Mouse (Mus musculus) heart, postnatal 36 days (tissue): ENCODE measurements around the gene Smarca4. TPM values are rescaled to one million over a fixed set of nuclear protein-coding genes. Genes with fewer than 3 reads are reported as not detected.
"Not testable (repeated sequence)": the region's sequence is repeated elsewhere in the genome, so short reads cannot be mapped to it uniquely, and the experiment has no call there.

Experiments used
- DNase-seq, 2 experiments: peaks; one replicate each; pipeline ENCODE4 v3.0.0; 2021 to 2022
- intact Hi-C: fragments of 180-260 bp; cut with DNase I; formaldehyde crosslinking; loops from one replicate; pipeline ENCODE4 v1.15.1; 2025
- total RNA-seq, 2 experiments: library from RNA; stranded (reverse); gene quantifications; 2 replicates each; pipeline ENCODE4 v1.2.3; 2021

Smarca4 gene
- total RNA-seq, result 10 to 100 TPM; 48.6 to 51.4 TPM

DNA sequence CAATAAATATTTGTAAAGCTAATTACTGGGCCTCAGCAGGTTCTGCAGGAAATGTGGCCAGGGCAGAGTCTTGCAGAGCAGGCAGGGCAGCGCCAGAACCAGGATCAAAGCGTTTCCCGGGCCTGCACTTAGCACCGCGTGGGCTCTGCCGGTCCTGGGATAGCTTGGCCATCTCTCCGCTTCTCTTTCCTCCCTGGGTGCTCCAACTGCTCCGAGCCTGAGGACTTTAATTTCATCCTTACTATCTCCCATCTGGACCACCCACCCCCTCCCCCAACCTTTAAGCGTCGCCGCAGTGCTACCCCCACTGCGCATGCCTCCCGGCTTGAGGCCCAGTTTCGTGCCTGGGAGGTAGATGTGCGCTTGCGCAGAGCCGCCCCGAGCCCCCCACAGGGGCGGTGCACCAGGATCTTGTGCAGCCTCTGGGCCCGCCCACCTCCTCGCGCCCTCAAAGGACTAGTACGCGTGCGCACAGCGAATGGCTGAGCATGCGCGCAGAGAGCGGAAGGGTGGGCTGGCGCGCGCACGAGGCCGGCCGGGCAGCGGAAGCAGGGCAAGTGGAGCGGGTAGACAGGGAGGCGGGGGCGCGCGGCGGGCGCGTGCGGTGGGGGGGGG, at the start of gene Smarca4:
Gene Smarca4 (plus strand): TSS at position 553 of the 615 bp plus-strand sequence.
- intact Hi-C loops, result no loop called here
- peak; percentile 99 to 100 for DNase-seq

DNA sequence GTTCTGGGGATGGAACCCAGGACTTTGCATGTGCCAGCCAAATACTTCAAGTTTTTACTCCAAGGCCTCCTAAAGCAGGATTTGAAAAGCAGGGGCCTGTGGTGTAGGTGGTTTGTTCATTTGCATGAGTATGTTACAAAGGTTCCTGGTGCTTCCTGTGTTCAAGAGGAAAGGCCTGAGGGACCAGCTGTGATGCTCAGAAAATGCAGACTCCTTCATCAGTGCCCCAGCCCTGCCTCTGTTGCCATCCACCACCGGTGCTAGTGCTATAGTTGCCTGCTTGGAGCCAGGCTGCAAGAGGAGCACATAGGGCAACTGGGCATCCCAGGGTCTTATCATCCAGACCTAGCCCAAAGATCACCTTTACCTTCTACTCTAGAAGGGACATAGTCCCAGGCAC, 49.4 kb upstream of the Smarca4 start:
- intact Hi-C loops, result no loop called here

DNA sequence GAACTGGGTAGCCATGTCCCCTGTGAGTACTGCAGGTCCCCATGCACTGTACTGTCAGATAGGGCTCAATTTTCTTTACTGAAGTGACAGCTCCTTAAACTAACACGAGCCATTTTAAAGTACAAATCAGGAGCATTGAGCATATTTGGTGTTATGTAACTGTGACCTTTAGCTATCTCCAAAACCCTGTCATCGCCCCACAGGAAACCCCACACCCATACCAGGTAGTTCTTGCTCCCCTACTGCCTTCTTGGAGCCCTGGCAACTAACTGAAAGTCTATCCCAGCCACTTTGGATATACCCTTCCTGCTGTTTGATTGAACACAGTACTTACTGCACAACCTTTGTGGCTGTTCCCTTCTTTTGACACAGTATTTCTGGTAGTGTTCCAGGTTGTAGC, 48.9 kb upstream of the Smarca4 start:
- intact Hi-C loops, result no loop called here
- no peak for DNase-seq

More for the DNA sequence above, 49.4 kb upstream of the Smarca4 start:
- no peak for DNase-seq

DNA sequence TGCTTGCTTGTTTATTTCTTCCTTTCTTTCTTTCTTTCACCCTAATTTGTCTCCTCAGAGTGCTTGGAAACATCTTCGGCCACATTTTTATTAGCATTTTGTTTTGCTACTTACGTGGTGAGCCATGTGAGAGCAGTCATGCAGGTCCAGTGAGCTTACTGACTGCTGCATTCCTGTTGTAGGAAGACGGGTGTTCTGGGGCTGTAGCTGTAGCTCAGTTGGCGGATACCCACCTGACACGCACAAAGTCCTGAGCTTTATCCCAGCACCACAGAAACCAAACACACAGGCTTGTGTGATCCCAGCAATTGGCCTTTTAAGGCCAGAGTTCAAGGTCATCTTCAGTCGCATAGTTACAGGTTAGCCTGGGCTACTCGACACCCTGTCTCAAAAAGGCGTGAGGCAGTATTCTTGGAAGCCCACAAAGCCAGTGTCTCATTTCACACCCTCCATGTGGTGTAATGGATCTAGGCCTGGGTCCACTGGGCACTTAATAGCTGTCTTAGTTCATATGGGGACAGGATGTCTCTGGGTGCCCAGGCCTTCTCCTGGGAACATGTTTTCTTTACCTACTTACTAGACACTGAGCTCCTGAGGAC, 47.2 kb upstream of the Smarca4 start:
- DNase-seq, result no peak
- intact Hi-C loops, result no loop called here

DNA sequence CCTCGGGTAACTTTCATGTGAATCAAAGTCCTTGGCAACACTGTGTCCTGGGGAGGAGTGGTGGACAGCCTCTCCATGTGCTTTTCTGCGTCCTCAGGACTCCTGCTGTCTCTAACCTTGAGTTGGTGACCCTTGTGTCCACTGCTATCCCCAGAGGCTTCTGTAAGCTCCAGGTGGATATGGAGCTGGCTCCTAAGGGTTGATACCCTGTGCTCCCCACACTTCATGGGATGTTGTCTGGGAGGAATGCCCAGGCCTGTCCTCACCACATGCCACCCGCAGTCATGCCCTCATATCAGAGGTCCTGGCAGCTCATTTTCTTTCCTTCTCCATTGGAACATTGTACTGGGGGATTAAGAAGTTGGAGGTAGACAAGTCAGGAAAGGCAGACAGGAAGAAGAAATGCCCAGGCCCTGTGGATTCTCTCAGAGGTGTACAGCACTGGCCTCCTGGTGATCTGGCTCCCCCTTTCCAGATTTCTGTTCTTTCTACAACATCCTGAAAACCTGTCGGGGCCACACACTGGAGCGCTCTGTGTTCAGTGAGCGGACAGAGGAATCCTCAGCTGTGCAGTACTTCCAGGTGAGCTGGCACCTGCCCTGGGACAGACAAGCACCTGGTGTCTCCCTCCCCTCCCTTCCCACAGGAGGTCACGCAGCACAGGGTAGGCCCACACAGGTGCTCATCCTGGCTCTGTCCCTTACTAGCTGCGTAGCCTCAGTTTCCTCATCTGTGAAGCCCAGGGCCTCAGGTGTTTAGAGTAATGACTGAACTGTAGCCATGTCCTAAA, 41.8 kb upstream of the Smarca4 start:
- intact Hi-C loops, result no loop called here
- no peak for DNase-seq

DNA sequence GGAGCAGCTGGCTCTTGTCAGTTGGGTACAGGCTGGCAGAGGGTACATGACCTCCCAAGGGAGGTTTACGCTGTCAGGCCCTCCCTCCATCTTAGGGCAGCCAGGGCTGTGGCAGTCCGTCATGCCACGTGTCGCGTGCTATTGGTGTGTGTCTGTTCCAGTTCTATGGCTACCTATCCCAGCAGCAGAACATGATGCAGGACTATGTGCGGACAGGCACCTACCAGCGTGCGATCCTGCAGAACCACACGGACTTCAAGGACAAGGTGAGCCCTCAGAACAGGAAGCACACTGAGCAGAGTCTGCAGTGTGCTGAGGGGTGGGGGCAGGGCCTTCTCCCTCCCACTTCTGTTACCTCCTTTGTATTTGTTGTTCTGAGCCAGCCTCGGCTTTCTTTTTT, 40.7 kb upstream of the Smarca4 start:
- intact Hi-C loops, result no loop called here
- no peak for DNase-seq

DNA sequence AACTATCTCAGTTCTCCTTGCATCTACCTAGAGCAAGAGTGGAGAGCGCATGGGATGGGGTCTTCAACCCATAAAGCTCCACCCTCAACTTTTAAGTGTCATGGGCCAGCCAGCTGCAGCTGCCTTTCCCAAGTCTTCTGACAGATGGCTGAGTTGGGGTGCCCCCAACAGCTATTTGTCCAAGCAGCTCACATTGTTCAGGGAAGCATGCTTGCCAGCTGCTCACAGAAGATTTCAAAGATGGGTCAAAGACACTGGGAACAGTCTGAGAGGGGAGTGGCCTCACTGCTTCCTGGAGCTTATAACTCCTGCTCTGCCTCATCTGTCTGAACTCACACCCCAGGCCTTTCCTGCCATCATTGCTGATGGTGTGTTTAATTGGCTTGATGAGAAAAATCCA, 39.7 kb upstream of the Smarca4 start:
- intact Hi-C loops, result no loop called here

DNA sequence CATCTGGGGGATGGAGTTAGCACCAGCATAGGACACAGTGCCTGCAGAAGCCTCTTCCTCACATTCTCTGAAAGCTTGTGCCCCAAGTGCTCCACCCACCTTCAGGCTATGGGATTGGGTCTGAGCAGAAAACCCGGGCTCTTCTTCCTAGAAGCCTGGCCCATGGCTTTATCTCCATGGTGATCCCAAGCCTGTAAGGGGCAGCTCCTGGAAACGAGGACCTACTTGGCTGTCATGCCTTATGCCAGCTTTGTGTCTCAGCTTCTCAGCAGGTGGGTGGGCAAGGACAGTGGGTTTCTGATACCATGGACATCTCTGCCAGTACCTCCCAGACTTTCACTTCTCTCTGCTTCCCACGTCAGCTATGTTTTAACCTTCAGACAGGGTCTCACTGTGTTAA, 37.7 kb upstream of the Smarca4 start:
- intact Hi-C loops, result no loop called here
- DNase-seq, result no peak

More for the DNA sequence above, 39.7 kb upstream of the Smarca4 start:
- no peak for DNase-seq

DNA sequence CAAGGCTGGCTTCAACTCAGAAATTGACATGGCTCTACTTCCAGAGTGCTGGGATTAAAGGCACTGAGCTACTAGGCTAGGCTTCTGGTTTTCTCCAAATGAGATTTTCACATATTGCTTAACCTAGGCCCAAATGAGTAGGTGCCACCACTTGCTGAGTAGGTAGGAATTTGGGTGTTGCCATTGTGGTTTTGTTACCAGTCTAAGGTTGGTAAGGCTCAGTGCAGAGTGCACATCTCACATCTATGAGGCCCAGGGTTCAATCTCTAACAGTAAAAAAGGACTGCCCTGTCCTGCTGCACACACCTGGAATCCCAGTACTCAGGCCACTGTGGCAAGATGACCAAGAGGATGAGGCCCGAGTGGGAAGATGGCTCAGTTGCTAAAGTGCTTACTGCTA, 30.6 kb upstream of the Smarca4 start:
- intact Hi-C loops, result no loop called here
- DNase-seq, result no peak

DNA sequence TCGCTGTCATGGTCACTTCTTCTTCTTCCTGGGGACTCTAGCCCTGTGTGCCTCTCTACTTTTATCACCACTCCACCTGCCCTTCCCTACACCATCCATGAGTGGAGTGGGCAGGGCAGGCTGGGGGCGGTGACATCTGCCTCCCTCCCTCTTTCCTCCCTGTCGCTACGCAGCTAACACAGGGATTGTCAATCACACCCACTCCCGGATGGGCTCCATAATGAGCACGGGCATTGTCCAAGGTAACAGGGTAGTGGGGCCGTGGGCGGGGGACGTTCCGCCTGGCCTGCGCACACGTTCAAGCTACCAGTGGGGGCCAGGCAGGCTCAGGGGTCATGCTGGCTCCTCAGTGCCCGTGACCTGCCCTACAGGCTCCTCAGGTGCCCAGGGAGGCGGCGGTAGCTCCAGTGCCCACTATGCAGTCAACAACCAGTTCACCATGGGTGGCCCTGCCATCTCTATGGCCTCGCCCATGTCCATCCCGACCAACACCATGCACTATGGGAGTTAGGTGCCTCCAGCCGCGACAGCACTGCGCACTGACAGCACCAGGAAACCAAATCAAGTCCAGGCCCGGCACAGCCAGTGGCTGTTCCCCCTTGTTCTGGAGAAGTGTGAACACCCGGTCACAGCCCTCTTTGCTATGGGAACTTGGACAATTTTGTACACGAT, 28.2 kb upstream of the Smarca4 start:
- intact Hi-C loops, result no loop called here
- no peak for DNase-seq

DNA sequence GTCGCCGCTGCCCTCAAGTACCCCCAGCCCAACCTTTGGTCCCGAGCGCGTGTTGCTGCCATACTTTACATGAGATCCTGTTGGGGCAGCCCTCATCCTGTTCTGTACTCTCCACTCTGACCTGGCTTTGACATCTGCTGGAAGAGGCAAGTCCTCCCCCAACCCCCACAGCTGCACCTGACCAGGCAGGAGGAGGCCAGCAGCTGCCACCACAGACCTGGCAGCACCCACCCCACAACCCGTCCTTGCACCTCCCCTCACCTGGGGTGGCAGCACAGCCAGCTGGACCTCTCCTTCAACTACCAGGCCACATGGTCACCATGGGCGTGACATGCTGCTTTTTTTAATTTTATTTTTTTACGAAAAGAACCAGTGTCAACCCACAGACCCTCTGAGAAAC, 27.6 kb upstream of the Smarca4 start:
- intact Hi-C loops, result no loop called here
- no peak for DNase-seq

DNA sequence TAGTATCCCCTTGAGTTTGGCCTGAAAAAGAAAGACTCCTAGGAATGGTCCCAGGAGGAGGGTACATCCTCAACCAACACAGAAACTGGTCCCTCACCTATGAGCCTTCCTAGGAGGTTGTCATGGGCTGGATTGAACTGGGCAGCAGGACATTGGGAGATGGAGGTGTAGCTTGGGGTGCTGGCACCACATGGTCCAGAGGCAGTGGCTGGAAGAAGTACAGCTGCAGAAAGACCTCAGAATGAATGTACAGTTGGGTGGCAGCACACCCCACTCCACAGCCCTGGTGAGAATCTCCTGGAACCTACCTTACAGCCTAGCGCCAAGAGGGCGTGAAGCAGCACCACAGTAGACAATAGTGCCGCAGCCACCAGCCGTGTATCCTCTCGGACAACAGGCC, 26.4 kb upstream of the Smarca4 start:
- no peak for DNase-seq
- intact Hi-C loops, result no loop called here

DNA sequence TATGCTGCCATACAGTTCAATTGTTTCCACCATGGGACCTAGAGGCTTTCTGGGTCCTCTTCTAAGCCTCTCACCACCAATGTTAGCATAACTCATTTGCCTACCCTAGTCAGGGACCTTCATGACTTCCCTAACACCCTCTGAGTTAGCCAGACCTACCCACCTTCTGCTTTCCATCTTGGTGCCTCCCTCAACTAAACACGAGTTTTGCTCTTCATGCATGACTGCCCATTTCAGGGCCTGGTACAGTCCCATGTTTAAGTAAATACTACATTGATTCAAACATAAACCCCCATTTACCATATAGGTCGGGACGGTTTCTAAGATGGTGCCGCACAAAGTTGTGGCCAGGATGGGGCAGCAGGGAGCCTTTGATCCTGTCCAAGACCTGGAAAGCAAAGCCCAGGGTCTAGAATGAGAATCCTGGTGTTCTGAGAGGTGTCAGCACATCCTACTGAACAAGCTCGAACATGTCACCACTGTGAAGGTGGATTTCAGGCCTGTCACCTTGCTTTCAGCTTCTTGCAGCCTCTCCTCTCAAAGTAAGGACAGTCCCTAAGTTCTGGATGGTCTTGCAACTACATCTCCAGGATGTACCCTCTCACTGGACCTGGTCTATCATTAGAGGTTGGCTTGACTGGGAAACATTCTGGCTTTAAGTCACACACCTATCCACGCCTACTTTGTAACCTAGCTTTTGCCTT, 24.7 kb upstream of the Smarca4 start:
- no peak for DNase-seq
- intact Hi-C loops, result loop anchor here (2.0 kb wide), 1 partner anchor 44 kb away; the partner anchor contains the start of gene Carm1

DNA sequence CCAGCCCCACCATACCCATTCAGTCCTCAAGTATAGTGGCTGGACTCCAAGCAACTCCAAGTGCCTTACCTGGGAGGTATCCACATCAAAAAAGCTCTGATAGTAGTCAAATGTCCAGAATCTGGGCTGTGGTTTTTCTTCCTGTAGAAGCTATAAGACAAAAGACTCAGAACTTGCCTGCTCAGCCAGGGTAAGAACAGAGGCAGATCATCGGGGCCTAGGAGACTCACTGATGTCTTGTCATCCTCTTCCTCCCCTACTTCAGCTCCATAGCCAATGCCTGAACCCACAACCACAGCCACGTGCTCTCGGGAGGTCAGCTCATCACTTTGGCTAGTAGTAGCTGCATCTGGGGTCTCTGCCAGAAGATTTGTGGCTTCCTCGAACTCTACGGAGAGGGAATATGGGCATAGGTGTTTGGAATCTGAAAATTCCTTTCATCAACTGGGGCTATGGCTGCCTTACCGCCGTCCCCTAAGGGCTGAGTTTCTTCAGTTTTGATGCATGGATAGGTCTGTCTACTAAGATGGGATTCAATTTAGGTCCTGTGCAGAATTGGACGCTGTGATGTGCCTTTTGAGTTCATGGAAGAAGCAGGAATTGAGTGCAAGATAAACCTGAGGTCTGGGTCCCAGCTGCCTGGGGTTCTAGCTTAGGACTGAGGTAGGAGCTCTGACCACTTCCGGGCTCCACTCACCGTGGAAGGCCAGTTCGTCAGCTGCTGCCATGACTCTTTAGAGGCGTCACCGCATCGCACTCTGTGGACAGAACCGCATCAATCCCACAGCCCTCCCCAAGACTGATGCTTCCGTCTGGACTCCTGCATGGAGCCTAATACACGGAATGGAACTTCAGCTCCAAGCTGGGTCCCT, 23.9 kb upstream of the Smarca4 start:
- intact Hi-C loops, result loop anchor here (2.0 kb wide), 1 partner anchor 45 kb away; the partner anchor contains the start of gene Carm1
- no peak for DNase-seq

DNA sequence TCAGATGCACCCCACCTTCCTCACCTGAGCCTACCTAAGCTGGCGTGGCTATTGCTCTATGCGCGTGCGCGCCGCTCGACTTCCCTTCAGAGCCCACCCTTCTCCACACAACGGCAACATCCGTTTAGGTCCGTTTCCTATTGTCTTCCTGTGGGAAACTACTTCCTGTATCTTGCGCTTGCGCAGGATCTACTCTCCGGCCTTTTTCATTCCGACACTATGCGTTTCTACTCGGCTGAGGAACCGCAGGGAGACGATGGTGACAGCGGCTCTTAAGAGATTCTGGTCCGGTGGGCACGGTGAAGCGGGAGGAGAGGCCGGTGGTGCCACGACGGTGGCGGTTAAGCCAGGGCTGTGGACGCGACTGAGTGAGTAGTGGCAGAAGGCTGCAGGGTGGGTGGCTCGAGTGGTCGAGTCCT, 23.3 kb upstream of the Smarca4 start, which contains the start of the genes Timm29 and Yipf2:
Gene Timm29 (plus strand): TSS at position 20 of the 419 bp plus-strand sequence.
Gene Yipf2 (minus strand): TSS at position 126 of the 419 bp plus-strand sequence.
- peak; percentile 83 to 90 for DNase-seq
- intact Hi-C loops, result no loop called here

DNA sequence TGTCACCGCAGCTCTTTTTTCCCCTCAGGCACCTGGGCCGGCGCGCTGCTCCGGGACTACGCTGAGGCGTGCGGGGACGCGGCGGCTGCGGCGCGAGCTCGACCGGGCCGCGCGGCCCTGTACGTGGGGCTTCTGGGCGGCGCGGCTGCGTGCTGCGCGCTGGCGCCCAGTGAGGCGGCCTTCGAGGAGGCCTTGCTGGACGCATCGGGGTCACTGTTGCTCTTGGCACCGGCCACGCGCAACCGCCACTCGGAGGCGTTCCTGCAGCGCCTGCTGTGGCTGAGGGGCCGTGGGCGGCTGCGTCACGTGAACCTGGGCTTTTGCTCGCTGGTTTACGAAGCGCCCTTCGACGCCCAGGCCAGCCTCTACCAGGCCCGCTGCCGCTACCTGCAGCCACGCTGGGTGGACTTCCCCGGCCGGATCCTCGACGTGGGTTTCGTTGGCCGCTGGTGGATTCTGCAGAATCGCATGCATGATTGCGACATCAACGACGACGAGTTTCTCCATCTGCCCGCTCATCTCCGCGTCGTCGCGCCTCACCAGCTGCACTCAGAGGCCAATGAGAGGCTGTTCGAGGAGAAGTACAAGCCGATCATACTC, 22.7 kb upstream of the Smarca4 start:
- intact Hi-C loops, result no loop called here

DNA sequence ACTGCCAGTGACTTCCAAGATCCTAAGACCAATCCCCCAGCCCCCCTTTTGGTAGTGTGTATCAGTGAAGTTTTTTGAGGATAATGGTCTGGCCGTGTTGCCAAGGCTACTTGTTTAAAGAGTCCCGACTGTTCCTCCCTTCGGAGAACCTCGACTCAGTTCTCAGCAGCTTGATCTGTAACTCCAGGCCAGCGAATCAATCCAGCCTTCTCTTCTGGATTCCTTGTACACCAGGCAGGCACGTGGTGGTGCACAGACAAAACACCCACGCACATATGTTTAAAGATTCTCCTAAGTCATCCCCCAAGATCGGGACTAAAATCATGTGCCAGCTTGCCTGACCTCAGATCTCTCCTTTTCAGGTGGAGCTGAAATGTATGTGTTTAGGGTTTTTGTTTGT, 21.6 kb upstream of the Smarca4 start:
- intact Hi-C loops, result not testable (repeated sequence)

More for the DNA sequence above, 22.7 kb upstream of the Smarca4 start:
- DNase-seq, result peak in 1 of 2 experiments; percentile 39

DNA sequence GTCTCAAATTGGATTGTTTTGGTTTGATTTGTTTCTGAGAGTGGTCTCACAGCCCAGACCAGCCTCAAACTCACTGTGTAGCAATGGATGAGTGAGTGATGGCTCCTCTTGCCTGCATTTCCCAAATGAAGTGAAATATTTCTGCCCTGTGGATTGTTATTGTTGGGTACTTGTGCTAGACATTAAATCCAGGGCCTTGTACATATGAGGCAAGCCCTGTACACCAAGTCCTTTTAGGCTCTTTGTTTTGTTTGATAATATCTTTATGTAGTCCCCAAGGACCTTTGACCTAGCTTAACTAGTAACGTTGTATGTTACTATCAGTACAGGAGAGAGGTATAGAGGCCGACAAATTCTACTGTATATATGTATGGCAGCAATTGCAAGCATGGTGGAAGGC, 21.1 kb upstream of the Smarca4 start:
- no peak for DNase-seq
- intact Hi-C loops, result no loop called here

More for the DNA sequence above, 21.6 kb upstream of the Smarca4 start:
- DNase-seq, result not testable (repeated sequence)

DNA sequence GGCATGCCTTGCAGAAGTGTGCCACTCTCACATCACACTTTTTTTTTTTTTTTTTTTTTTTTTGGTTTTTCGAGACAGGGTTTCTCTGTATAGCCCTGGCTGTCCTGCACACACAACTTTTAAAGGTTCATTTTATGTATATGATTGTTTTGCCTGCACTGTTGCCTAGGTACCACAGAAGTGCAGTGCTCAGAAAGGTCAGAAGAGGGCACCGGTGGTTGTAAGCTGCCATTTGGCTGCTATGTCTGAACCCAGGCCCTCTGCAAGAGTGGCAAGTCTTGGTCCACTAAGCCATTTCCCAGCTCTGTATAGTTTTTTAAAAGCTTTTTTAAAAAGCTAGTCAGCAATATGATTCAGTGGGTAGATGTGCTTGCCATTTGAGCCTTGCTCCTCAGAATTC, 17.8 kb upstream of the Smarca4 start:
- intact Hi-C loops, result no loop called here
- no peak for DNase-seq
